Mouse (Mus musculus) heart, embryonic 10.5 days (tissue): ENCODE data around the gene Ltbp1. TPM values are rescaled to one million over a fixed set of nuclear protein-coding genes. Genes with fewer than 3 reads are reported as not detected.

Experiments
- DNase-seq: peaks from one replicate; pipeline ENCODE4 v3.0.0-alpha.2; 2017; ENCODE audit warnings: low spot score
- H3K27ac ChIP-seq: fragments of 300-500 bp; sonication (generic); 2 replicates; pipeline ENCODE4 v1.5.1; 2016; ENCODE audit warnings: mild to moderate bottlenecking
- H3K27me3 ChIP-seq: fragments of 300-500 bp; sonication (generic); 2 replicates; pipeline ENCODE4 v1.6.1; 2016; ENCODE audit warnings: mild to moderate bottlenecking; ENCODE audit not compliant: poor library complexity, insufficient read depth, severe bottlenecking
- H3K36me3 ChIP-seq: fragments of 300-500 bp; sonication (generic); 2 replicates; pipeline ENCODE4 v1.6.1; 2016; ENCODE audit warnings: mild to moderate bottlenecking, moderate library complexity
- H3K4me1 ChIP-seq: fragments of 300-500 bp; sonication (generic); 2 replicates; pipeline ENCODE4 v1.6.1; 2016; ENCODE audit warnings: mild to moderate bottlenecking
- H3K4me3 ChIP-seq: fragments of 300-500 bp; sonication (generic); 2 replicates; pipeline ENCODE4 v1.5.1; 2016; ENCODE audit warnings: mild to moderate bottlenecking, moderate library complexity
- H3K9me3 ChIP-seq: fragments of 300-500 bp; sonication (generic); 2 replicates; pipeline ENCODE4 v1.6.1; 2016; ENCODE audit warnings: mild to moderate bottlenecking, moderate library complexity
- WGBS: fragments of 180-500 bp; shearing (Covaris S2); methylation state at CpG from one replicate; pipeline ENCODE4 v1.1.7; 2016; 5-methylcytosine and 5-hydroxymethylcytosine counted together
- polyA plus RNA-seq: library from polyadenylated mRNA; unstranded; fragments of >200 nt; fragmentation: Nextera tagmentation; extraction: Ambion mirVana; gene quantifications from 2 replicates; pipeline ENCODE4 v1.2.1, GENCODE M21; 2016

Ltbp1 gene
- polyA plus RNA-seq, 1 experiment from 2014 or later, result 29.7 TPM

- Histone ChIP-seq H3K27me3 (no peaks in the 10 kb centered on the region), H3K4me1 (no peaks in the 10 kb centered on the region), H3K4me3 (no peak overlapping the region), H3K9me3 (no peaks in the 10 kb centered on the region), H3K27ac (no peak overlapping the region), H3K36me3 (peaks cover 19% of the 10 kb centered on the region)
- whole genome bisulfite sequencing, result 85% methylated on average over 5 of the region's 5 CpGs
- no peak for DNase-seq
Observed at GRCm38 (mm10) chr17:75323229-75323628, 317.9 kb downstream of the Ltbp1 start.

DNA sequence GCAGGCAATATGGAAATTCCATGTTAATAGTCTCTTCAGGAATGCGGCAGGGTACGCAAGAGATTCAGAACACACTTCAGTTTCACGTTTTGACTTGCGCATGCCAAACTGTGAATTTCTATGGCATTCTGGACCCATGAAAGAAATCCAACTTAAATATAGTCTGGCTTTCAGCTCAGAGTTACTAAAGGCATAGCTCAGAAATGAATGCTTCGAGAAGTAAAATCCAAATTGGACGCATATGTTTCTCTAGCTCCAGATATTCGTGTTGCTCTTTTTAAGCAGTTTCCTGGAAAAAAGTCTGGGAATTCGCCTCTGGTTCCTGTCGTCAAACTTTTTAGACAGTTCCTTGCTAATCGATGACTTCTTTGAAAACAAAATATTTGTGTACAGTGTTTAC lies 318.4 kb downstream of the Ltbp1 start:
- no peak for DNase-seq
- no peak overlapping the region for H3K27ac ChIP-seq
- WGBS, result 90% methylated on average over 10 of the region's 10 CpGs
- peaks cover 25% of the 10 kb centered on the region for H3K36me3 ChIP-seq
- H3K4me3 ChIP-seq, result no peak overlapping the region
- H3K27me3 ChIP-seq, result no peaks in the 10 kb centered on the region
- no peaks in the 10 kb centered on the region for H3K4me1 ChIP-seq
- H3K9me3 ChIP-seq, result no peaks in the 10 kb centered on the region

DNA sequence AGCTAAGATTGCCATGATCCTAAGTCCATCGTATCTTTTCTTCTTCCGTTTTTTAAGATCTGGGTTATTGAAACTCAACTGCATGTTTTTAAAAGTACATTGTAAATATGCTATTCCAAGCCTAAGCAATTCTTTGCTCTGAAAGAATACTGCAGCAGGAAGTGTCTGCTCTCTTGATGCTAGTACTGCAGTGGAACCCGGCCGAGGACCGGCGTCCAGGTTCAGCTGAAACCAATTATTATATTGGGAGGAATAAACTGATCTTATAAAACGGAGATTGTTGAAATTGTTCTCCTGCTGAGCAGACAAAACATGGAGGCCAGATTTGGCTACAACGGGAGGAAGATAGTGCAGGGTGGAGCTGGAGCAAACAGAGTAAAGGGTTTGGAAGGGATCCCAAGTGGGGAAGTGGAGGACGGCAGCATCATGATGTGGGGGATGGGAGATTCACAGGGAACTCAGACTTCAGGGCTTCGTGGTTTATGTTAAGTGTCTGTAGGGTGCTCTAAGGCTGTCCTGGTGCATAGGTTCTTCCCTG lies 322.8 kb downstream of the Ltbp1 start:
- no peaks in the 10 kb centered on the region for H3K4me1 ChIP-seq
- WGBS, result 82% methylated on average over 10 of the region's 10 CpGs
- no peak overlapping the region for H3K27ac ChIP-seq
- peaks cover 21% of the 10 kb centered on the region for H3K36me3 ChIP-seq
- no peak overlapping the region for H3K4me3 ChIP-seq
- no peaks in the 10 kb centered on the region for H3K27me3 ChIP-seq
- no peak for DNase-seq
- H3K9me3 ChIP-seq, result no peaks in the 10 kb centered on the region

GRCm38 (mm10) chr17:75330366-75330765 lies 325.0 kb downstream of the Ltbp1 start:
- Histone ChIP-seq H3K9me3 (no peaks in the 10 kb centered on the region), H3K4me3 (no peak overlapping the region), H3K27me3 (no peaks in the 10 kb centered on the region), H3K36me3 (peaks cover 21% of the 10 kb centered on the region), H3K27ac (no peak overlapping the region), H3K4me1 (no peaks in the 10 kb centered on the region)
- peak; percentile 19 for DNase-seq
- 88% methylated on average over 6 of the region's 6 CpGs for WGBS

GRCm38 (mm10) chr17:75331421-75331951 lies 326.1 kb downstream of the Ltbp1 start:
- peak; percentile 39 for DNase-seq
- peaks cover 21% of the 10 kb centered on the region for H3K36me3 ChIP-seq
- H3K4me1 ChIP-seq, result no peaks in the 10 kb centered on the region
- 85% methylated on average over 6 of the region's 6 CpGs for WGBS
- H3K9me3 ChIP-seq, result no peaks in the 10 kb centered on the region
- no peak overlapping the region for H3K4me3 ChIP-seq
- no peaks in the 10 kb centered on the region for H3K27me3 ChIP-seq
- H3K27ac ChIP-seq, result no peak overlapping the region

DNA sequence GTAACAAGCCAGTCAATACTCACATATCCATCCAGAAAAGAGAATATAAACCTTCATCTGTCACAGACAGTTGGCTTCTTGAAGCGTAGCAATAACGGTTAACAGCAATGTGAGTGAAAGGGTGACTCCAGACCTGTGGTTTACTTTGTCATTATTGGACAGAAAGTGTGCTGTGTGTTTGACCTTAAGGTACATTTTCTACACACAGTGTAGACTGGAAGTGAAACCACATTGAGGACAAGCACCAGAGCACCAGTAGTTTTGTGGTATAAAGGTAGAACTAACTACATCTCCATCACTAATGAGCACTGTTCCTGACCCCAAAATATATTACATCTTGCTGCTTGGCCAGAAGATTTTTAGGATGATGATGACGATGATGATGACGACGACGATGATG lies 326.9 kb downstream of the Ltbp1 start:
- Histone ChIP-seq H3K27ac (no peak overlapping the region), H3K4me3 (no peak overlapping the region), H3K4me1 (no peaks in the 10 kb centered on the region), H3K9me3 (no peaks in the 10 kb centered on the region), H3K27me3 (no peaks in the 10 kb centered on the region), H3K36me3 (peaks cover 22% of the 10 kb centered on the region)
- 92% methylated on average over 6 of the region's 6 CpGs for WGBS
- no peak for DNase-seq

- Histone ChIP-seq H3K27ac (no peak overlapping the region), H3K27me3 (no peaks in the 10 kb centered on the region), H3K36me3 (peaks cover 23% of the 10 kb centered on the region), H3K4me1 (no peaks in the 10 kb centered on the region), H3K9me3 (no peaks in the 10 kb centered on the region), H3K4me3 (no peak overlapping the region)
- 81% methylated on average over 9 of the region's 9 CpGs for WGBS
- peak; percentile 62 for DNase-seq
Observed at GRCm38 (mm10) chr17:75333011-75333410, 327.6 kb downstream of the Ltbp1 start.

- H3K27ac ChIP-seq, result no peak overlapping the region
- peaks cover 23% of the 10 kb centered on the region for H3K36me3 ChIP-seq
- peak; percentile 51 for DNase-seq
- no peaks in the 10 kb centered on the region for H3K27me3 ChIP-seq
- WGBS, result 93% methylated on average over 13 of the region's 13 CpGs
- no peaks in the 10 kb centered on the region for H3K4me1 ChIP-seq
- H3K4me3 ChIP-seq, result no peak overlapping the region
- H3K9me3 ChIP-seq, result no peaks in the 10 kb centered on the region
Observed at GRCm38 (mm10) chr17:75333759-75334158, 328.4 kb downstream of the Ltbp1 start.

DNA sequence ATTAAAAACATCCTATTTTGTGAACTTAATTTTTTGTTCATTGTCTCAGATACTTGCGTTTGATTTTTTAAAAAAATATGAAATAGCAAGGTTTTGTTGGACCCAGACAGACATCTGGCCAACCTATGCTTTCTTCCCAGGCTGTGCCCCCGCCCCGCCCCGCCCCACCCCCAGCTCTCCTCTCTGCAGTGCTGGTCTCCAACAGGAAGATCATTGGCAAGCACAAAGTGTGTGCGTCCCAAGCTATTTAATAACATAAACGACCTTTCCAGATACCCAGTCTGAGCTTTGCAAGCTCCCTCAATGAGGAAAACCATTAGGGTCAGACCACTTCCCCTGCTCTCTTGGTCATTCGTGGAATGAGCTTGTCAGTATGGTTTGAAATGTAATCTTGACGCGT lies 330.3 kb downstream of the Ltbp1 start:
- no peak for DNase-seq
- H3K4me1 ChIP-seq, result no peaks in the 10 kb centered on the region
- no peaks in the 10 kb centered on the region for H3K9me3 ChIP-seq
- no peak overlapping the region for H3K4me3 ChIP-seq
- peaks cover 26% of the 10 kb centered on the region for H3K36me3 ChIP-seq
- no peak overlapping the region for H3K27ac ChIP-seq
- no peaks in the 10 kb centered on the region for H3K27me3 ChIP-seq
- WGBS, result 90% methylated on average over 9 of the region's 9 CpGs

DNA sequence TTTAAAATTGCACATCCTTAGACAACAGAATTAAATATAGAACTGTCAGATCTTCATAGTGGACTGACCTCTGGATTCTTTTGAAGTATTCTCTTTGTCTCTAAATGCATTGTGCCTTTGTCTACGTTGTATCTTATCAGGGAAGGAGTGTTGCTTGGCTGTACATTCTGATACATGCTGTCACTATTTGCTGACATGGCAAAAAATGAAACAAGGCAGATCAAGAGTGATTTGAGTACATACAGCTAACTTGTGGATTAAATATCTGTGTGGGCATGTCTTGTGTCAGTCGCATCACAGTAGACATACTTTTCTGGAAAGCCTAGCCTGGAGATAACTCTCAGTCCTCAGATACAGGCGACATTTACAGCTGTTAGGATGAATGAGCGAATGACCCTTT lies 335.9 kb downstream of the Ltbp1 start:
- H3K27ac ChIP-seq, result no peak overlapping the region
- peaks cover 6% of the 10 kb centered on the region for H3K4me1 ChIP-seq
- peaks cover 26% of the 10 kb centered on the region for H3K36me3 ChIP-seq
- no peaks in the 10 kb centered on the region for H3K27me3 ChIP-seq
- no peak for DNase-seq
- WGBS, result 65% methylated on average over 4 of the region's 4 CpGs
- no peaks in the 10 kb centered on the region for H3K9me3 ChIP-seq
- H3K4me3 ChIP-seq, result no peak overlapping the region

DNA sequence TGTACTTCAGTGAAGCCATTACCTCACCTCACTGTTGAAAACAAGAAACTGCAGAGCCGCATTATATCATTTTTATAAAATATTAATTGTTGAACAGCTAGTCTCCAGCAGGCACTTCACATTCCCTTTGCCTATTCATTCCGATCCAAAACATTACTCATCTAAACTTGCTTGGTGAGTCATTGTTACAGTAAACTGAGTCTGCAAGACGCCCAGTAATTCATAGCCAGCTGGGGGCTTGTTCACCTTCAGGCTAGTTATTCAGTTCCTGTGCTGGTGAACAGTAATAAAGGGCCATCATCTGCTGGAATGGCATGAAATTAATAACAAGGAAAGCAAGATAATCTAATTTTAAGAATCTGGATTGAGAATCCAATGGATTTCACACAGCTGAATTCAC lies 339.7 kb downstream of the Ltbp1 start:
- Histone ChIP-seq H3K9me3 (no peaks in the 10 kb centered on the region), H3K27me3 (no peaks in the 10 kb centered on the region), H3K27ac (no peak overlapping the region), H3K36me3 (peaks cover 8% of the 10 kb centered on the region), H3K4me3 (no peak overlapping the region), H3K4me1 (peaks cover 15% of the 10 kb centered on the region)
- WGBS, result 88% methylated on average over 3 of the region's 3 CpGs
- DNase-seq, result peak; percentile 67

- H3K27ac ChIP-seq, result no peak overlapping the region
- H3K4me3 ChIP-seq, result no peak overlapping the region
- H3K36me3 ChIP-seq, result peaks cover 13% of the 10 kb centered on the region
- peak; percentile 30 for DNase-seq
- H3K9me3 ChIP-seq, result no peaks in the 10 kb centered on the region
- H3K4me1 ChIP-seq, result peaks cover 15% of the 10 kb centered on the region
- H3K27me3 ChIP-seq, result no peaks in the 10 kb centered on the region
- WGBS, result 95% methylated on average over 4 of the region's 4 CpGs
Observed at GRCm38 (mm10) chr17:75347414-75347813, 342.0 kb downstream of the Ltbp1 start.

- DNase-seq, result peak; percentile 69
- Histone ChIP-seq H3K27ac (no peak overlapping the region), H3K4me3 (no peak overlapping the region), H3K4me1 (peaks cover 15% of the 10 kb centered on the region), H3K27me3 (no peaks in the 10 kb centered on the region), H3K36me3 (peaks cover 20% of the 10 kb centered on the region), H3K9me3 (0 out of 2 replicates have a peak, but pooled peaks cover 3% of the 10 kb centered on the region)
- 84% methylated on average over 8 of the region's 8 CpGs for WGBS
Observed at GRCm38 (mm10) chr17:75349109-75349508, 343.7 kb downstream of the Ltbp1 start.

- H3K4me3 ChIP-seq, result no peak overlapping the region
Observed at GRCm38 (mm10) chr17:75349602-75350001, 344.2 kb downstream of the Ltbp1 start.

More at GRCm38 (mm10) chr17:75349602-75350001, 344.2 kb downstream of the Ltbp1 start:
- peak; percentile 24 for DNase-seq
- Histone ChIP-seq H3K36me3 (peaks cover 20% of the 10 kb centered on the region), H3K27me3 (no peaks in the 10 kb centered on the region), H3K4me1 (peaks cover 15% of the 10 kb centered on the region), H3K27ac (no peak overlapping the region), H3K9me3 (0 out of 2 replicates have a peak, but pooled peaks cover 3% of the 10 kb centered on the region)
- 89% methylated on average over 3 of the region's 3 CpGs for WGBS
